Mouse (Mus musculus) thymus, postnatal 10 days (tissue): ENCODE measurements around the gene Rtp4.

ENCODE experiments used
- DNase-seq, 2 experiments: peaks; one replicate each; pipeline ENCODE4 v3.0.0; 2021; ENCODE audit warnings: low spot score in 2 of 2

Gene Rtp4

GRCm38 (mm10) chr16:23591119-23592105 lies 71.3 kb downstream of the Rtp4 start:
- DNase-seq, result no peak

GRCm38 (mm10) chr16:23592501-23592900 lies 72.4 kb downstream of the Rtp4 start:
- no peak for DNase-seq

- no peak for DNase-seq
Measured at GRCm38 (mm10) chr16:23596696-23597095, 76.6 kb downstream of the Rtp4 start.

GRCm38 (mm10) chr16:23597968-23598367 lies 77.9 kb downstream of the Rtp4 start:
- DNase-seq, result no peak

DNA sequence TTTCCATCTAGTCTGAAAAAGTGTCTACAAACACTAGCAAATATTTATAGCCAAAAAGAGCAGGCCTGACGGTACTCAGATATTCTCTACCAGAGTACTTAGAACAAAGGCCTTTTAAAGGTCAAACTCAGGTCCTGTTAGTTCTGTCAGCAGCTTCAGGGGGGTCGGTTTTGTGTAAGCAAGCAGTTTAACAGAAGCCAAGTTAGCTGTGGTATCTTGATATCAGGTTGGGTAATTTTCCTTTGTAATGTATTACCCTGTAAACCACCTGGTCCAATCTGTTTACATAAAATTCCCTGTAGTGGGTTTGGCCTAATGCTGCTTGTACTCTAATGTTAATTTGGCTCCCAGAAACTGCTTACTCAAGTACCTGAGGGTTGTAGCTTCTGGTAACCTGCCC lies 86.1 kb downstream of the Rtp4 start:
- DNase-seq, result no peak

- no peak for DNase-seq
Measured at GRCm38 (mm10) chr16:23606651-23607050, 86.6 kb downstream of the Rtp4 start.

DNA sequence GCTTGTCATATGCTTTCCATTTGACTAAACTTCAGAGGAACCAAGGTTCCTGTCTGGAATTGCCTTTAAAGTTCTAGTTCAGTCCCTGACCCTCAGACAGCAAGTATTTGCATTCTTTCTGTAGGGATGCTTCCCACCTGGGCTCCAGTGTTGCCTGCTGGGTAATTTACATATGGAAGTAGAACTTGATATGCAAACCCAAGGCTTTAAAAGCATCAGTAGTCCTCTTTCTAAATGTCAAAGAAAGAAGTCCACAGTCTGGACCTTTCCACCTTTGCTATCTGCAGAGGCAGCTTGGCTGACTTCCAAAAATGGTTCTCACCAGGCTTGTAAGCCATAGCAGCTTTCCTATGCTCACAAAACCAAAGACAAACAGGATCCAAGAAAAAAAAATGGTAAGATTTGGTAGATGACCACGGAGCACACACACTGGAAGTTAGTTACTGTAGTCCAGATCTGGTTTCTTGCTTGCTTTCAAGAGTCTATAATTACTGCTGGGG lies 87.9 kb downstream of the Rtp4 start:
- no peak for DNase-seq

DNA sequence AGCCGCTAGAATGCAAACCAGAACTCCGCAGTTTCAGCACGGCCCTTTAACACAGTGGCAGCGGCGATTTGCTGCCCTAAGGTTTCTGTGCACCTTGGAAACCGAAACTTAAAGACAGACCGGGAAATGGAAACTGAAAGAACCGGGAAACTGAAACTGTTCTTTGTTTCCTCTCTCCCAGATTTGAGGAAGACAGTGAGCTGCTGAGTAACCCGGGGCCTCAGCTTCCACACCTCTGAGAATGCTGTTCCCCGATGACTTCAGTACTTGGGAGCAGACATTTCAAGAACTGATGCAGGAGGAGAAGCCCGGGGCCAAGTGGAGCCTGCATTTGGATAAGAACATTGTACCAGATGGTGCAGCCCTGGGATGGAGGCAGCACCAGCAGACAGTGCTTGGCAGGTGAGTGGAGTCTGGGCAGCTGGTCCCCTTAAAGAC lies 89.7 kb downstream of the Rtp4 start:
- peak; percentile 7 to 39 for DNase-seq

DNA sequence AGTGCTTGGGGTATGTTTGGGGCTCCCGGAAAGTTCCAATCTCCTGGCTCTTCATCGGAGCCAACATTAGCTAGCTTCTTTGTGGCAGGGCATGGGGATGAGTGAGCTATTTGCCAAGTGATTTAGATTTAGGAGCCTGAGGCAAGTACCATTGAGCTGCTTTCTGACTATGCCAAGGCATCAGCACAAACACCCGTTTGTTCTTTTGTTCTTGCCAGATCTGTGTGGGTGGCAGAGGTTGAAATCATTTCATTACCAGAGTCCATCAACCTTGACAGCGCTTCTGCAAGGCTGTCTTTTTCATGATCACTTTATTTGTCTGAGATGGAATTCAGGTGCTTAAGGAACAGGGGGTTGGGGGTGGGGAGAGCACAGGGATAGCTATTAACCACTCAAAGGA lies 104.1 kb downstream of the Rtp4 start:
- no peak for DNase-seq

GRCm38 (mm10) chr16:23631531-23631930 lies 111.4 kb downstream of the Rtp4 start:
- DNase-seq, result no peak

DNA sequence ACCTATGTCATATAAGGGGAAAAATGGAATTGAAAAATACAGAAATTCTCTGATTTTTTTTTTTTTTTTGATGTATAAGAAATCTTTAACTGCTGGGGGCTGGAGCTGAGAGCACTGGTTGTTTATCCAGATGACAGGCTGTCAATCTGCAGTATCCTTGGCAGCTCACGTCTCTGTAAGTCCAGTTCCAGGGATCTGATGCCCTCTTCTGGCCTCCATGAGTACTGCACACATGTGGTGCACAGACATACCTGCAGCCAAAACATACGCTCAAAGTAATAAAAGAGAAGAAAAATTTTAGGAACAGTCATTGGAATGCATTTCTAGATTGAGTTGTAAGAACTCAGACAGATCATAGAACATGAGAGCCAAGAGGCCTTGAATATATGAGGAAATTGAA lies 112.6 kb downstream of the Rtp4 start:
- peak in 1 of 2 experiments; percentile 17 for DNase-seq

GRCm38 (mm10) chr16:23653028-23653427 lies 132.9 kb downstream of the Rtp4 start:
- no peak for DNase-seq

DNA sequence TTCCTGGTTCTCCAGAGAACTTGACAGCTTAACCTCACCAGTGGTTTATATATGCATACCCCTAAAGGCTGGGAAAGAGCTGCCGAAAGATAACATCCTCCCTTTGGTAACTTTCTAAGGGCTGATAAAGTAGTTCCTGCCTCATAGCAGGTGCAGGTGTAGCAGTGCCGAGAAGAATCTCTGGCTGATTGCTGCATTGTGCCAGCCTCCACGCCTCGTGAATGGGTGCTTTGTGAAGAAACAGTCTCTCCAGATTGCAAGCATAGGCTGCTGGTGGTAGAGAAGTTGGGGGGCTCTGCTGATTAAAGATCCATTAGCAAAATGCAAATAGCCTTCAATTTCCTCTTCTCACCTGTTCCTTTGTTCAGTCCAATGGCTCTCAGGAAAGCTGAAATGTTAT lies 133.4 kb downstream of the Rtp4 start:
- DNase-seq, result no peak

DNA sequence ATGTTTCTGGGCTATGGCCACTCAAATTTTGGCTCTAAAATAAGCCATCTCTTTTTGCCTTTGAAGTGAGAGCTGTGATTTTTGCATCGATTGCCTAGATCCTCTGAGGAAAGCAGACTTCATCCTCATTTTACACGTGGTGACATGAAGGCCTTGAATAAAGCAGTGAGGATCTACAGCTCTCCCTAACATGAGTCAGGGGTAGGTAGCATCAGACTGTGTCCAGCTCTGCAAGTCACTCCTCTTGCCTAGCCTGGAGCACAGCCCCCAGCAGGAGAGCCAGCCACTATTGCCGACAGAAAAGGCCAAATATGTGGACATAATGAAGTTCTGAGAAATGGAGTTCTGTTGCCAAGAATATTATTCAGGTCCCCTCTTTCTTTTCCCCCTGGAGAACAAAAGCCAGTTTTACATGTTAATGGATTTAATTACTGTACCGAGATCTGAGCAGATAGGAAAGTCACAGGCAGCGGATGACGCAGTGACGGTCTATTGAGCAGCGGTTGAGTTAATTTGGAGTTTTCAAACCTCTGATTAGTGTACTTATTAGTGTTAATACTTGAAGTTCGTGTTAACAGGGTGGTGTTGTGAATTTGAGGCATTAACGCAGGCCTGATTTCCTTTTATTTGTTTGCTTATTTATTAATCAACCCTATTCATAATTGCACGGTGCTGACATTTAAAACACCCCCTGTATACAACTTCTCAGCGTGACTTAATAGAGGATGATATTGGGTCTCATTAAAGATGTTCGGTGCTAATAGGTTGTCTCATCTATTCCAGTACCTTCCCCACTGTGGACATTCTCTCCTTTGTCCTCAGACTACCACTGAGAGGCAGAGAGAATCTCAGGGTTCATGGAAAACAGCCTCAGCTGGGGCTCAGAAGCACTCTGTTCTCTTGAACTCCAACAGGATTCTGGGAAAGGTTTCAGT lies 139.8 kb downstream of the Rtp4 start:
- DNase-seq, result no peak
